Mouse (Mus musculus): Measurements from ENCODE around the gene Diaph2. TPM values are rescaled to one million over a fixed set of nuclear protein-coding genes. Genes with fewer than 3 reads are reported as not detected.
A peak's percentile ranks its signal among the peaks of the same experiment; 100 is the strongest.

The Diaph2 gene
- 10 to 100 TPM; 24.1 to 31.9 (median 26.8) TPM for total RNA-seq (2022)

DNA sequence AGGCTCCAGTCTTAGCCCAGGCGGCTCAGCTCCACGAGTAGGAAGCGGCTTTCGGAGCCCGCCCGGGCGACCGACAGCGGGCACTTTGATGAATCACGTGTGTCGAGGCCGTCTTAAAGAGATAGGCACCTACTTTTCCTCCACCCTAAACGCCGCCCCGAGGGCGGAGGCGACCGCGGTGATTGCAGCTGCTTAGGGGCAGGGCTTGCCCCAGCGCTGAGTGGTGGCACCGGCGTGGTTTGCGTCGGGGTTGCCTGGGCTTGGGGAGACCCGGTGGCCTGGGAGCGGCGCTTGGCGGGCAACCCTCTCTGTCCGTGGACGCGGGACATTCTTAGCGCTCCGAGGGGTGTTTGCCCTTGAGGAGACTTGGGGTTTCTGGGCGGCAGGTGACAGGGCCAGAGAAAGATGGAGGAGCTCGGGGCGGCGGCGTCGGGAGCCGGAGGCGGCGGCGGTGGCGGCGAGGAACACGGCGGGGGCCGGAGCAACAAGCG is at the start of gene Diaph2:
TSS of gene Diaph2 (plus strand) at position 172 of the 491 bp plus-strand sequence.
- DNase-seq (ENCODE audit: low spot score in 2 of 2), result peak; percentile 47 to 66

DNA sequence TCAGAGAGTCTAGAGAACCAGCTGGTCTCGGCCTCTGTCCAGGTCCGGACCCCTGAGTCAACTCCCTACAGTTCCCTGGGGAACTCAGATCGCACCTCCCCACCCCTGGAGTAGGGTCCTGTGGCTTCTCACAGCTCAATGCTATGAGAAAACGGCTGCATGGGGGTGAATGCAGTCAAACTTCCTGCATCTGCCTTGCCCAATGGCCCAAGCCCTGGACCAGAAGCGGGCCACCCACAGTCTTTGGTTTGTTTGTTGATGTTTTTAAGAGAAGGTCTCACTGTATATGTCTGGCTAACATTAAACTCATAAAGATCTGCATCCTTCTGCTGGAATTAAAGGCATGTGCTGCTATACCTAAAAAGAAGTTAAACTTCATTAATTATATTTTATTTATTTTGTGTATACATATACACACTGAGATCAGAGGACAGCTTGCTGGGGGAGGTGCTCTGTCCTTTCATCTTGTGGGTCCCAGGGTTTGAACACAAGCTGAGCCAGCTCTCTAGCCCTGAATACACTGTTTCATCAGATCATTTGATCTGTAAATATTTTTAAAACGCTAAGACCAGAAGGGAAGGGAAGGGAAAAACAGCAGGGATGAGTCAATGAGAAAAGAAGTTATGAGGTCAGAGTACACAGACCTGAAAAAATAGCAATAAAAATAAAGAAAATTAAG is 47.8 kb upstream of the Diaph2 start:
- DNase-seq (ENCODE audit: low spot score in 2 of 2), result no peak

DNA sequence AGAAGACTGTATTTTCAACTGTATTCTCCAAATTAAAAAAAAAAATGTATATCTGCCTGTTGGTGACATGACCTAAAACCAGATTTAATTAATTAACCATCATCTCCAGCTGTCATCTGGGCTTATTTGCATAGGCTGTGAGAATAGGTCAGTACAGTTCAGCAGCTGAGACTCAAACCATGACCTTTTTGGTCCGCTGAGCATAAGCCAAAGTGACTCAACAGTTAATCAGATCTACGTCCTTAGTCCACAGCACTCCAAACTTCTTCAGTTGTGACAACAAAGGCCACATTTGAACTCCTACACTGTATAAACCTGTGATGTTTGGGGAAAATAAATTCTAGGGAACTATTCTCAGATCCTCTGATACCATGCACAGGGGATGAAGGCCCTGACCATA is 39.9 kb upstream of the Diaph2 start:
- no peak for DNase-seq (ENCODE audit: low spot score in 2 of 2)

DNA sequence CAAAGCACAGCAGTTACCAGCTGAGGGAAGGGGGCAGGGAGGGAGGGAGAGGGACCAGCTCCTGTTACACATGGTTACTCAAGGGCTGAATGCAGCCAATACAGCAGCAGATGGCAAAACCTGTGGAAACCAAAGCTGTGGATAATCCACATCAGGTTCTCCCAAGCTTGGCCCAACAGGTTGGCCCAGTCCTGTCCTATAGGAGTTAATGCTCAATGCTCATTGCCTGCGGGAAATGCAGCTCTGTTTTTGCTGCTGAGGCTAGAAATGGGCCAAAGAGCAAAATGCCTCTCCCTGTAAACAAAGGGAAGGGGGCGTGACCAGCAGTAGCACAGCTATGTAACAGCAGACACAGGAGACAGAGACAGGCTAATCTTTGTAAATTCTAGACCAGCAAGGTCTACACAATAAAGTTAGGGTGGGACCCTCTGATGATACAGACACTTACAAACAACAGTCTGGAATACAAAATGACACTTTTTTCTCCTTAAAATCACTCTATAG is 20.8 kb upstream of the Diaph2 start:
- no peak for DNase-seq (ENCODE audit: low spot score in 2 of 2)

DNA sequence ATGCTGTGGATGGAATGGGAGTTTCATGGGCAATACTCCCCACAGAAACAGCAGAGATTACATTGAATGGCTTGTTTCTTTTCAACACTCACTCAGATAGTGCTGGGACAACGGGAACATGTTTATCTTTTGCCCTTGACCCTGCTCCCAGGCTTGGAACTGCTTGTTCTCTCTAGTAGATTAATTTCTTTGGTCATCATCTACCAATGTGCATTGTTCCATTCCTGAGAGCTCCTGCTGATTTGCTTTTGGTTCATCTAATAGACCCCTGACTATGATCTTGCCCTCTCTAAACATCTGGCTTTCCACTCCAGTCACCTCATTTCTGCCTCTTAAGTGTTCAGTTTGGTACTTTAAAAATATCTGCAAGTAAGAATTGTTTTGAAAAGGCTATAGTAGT is 13.0 kb upstream of the Diaph2 start:
- no peak for DNase-seq (ENCODE audit: low spot score in 2 of 2)

DNA sequence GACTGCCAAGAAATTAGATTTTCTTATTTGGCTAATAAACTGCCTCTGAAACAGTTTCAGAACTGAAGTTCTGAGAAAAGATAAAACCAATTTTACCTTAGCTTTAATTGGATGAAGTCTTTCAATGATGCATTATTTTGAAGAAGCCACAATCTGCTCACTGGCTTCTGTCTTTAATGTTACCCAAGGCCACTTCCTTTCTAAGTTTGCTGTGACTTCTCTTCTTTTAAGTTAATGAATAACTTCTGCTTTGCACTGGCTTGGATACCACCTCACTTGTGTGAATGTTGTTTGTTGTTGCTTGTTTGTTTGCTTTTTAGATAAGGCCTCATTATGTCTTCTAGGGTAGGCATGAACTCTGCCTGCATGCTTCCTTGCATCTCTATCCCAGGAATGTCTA is 10.3 kb upstream of the Diaph2 start:
- DNase-seq (ENCODE audit: low spot score in 2 of 2), result no peak

DNA sequence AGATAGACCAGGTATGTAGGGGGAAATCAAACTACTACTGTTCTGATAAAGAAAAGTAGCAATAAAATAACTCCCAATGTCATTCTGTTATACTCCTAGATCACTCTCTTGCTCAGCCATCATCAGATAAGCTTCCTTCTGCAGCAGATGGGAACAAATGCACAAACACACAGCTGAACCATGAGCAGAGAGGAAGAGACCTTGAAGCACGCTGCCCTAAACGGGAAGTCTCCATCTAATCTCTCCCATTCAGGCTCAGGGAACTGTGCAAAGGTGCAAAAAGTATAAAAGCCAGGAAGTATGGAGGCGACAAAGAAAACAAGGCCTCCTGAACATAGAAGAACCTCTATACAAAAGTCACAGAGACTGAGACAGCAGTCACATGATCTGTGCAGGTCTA is 6.6 kb upstream of the Diaph2 start:
- DNase-seq (ENCODE audit: low spot score in 2 of 2), result no peak

DNA sequence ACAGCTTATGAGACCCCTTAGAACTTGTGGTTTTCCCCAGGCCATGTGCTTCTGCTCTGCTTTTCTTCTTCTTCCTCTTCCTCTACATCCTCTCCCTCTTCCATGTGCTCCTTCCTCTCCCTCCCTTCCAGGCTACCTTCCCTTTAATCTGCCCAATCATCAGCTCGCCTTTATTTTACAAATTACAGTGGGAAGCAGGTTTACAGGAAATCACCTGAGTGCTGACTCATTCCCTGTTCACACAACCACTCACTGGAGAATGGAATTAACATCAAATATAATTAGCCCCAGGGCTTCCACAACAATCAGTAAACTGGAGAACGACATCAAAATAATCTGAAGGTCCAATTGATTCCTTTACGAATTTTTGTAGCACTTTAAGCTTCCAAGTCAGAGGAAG is 3.6 kb upstream of the Diaph2 start:
- no peak for DNase-seq (ENCODE audit: low spot score in 2 of 2)

DNA sequence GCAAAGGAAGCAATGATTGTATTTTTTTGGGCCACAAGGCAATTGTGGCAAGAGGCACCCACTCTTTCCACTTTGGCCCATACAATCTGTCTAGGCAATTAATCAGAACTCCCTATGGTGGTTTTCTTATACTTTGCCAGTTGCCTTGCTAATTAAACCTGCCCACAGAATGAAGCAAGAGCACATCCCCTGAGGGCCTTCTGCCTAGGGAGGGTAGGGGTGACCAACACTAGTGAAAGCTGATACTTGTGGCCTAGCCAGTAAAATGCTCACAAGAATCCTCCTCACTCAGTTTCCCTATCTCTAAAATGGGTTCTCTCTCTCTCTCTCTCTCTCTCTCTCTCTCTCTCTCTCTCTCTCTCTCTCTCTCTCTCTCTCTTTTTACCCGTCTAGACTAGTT is 440 bp upstream of the Diaph2 start:
- no peak for DNase-seq (ENCODE audit: low spot score in 2 of 2)

DNA sequence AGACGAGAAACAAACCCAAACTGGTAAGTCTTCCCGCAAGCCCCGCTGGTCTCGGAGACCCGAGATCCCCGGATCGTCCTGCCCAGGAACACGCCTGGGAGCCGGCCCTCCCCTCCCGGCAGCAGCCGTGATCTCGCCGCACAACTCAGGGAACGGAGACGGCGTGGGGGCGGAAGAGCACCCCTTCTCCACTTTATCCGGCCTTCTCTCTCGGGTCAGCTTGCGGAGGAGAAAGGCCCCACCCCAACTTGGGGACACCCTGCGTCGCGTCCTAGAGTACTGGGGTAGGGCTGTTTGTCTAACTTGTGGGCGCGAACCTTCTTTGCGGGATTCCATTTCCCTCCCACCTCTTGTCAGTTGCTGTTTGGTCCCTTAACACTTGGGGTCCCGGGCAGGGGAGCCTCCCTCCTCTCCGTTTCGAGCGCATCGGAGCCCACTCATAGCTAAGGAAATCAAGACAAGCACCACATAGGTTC is 590 bp downstream of the Diaph2 start:
- peak; percentile 9 to 13 for DNase-seq (ENCODE audit: low spot score in 2 of 2)

DNA sequence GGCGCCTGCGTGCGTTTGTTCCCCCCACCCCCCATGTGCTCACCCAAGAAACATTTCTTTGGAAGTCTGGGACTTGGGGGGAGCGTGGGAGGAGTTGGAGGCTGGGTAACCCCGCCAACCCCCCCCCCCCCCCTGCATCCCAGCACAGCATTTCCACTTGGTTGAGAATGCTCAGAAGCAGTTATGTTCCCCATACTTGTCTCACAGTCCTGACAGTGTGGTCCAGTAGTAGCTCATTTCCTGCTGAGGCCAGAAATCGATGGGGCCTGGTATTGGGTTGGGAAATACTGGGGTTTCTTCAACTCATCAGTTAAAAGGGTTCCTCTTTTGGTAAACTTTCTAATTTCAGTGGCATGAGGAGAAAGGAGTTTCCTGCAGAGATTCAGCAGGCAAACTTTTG is 1.1 kb downstream of the Diaph2 start:
- no peak for DNase-seq (ENCODE audit: low spot score in 2 of 2)

DNA sequence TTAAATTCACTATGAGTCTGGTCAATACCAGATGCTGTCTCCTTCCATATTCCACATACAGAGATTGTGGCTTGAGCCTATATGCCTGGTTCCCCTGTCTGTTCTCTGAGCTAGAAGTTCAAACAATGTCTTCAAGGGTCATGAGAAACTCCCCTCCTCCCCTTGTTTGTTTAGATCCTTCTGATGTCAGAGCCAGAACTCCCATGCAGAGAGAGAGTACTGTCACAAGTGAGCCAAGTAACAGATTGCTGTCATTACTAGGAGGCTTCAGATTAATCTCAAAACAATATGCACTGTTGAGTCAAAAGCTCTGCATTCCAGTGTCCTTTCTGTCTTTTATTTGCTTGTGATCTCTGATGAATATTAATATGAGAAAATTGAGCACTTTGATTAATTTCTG is 7.1 kb downstream of the Diaph2 start:
- DNase-seq (ENCODE audit: low spot score in 2 of 2), result no peak

DNA sequence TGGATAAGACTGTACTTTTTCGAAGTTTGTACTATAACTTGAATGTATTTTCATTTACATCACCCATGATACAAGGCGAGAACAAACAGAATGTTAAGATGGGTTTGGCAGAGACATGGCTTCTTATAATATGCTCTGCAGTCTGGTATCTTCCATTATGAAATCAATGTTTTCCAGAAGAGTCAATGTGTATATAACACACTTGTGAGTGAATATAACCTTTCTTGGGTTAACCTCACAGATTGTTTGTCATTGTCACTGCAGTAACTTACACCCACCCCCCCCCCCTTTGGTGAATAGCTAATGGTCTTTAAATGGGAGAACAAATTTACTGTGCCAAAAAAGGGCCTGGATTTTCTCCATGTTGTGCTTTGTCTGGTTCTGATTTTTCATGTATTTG is 13.1 kb downstream of the Diaph2 start:
- DNase-seq (ENCODE audit: low spot score in 2 of 2), result no peak

DNA sequence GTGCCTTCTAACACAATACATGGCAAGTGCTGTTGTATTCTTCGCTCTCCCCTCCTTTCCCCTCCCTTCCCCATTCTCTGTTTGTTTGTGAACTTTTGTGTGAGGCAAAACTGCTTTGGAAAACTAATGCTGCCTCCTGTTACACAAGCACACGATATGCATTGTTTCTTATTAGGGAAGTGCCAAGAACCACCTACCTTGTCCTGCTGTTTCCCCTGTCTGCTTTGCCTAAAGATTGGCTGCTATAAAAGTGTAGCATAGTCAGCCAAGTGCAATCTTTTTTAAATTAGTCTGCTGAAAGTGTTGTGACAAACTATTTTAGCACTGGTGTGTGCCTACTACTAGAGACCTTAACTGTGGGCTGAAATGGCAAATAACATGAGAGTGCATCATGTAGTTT is 15.8 kb downstream of the Diaph2 start:
- DNase-seq (ENCODE audit: low spot score in 2 of 2), result peak in 1 of 2 experiments; percentile 41

DNA sequence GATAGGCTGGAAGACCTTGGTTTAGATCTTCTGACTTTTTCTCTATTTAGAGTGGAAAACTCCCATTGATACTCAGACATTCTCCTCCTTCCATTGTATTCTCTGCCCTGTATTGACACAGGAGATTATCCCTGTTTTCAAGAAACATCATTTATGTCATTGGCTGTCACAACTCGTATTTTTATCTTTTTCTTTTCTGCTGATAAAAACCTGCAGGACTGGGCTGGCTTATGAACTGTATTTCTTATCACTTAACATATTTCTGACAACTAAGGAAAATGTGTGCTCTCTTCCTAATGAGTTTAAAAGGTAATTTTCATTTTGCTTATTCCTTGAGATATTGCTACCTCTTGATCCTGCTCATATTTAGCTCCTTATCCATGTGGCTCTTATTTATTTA is 17.3 kb downstream of the Diaph2 start:
- no peak for DNase-seq (ENCODE audit: low spot score in 2 of 2)

DNA sequence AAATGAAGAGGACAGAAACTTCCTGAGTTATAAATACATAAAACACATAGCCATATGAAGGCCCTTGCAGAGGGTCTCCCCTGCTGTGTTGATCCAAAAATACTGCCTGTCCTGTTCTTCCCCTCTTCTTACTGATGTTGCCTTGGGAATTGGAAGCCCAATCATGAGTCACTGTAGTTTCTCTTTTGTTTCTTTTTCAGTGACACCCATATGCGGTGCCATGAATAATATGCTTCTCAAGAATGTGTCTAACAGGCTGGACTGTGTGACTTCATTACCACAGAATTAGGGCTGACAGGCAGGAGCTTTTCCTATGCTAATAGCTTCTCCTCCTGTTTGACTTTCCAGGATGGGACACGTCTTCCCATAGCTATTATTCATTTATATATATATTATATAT is 21.1 kb downstream of the Diaph2 start:
- DNase-seq (ENCODE audit: low spot score in 2 of 2), result no peak

DNA sequence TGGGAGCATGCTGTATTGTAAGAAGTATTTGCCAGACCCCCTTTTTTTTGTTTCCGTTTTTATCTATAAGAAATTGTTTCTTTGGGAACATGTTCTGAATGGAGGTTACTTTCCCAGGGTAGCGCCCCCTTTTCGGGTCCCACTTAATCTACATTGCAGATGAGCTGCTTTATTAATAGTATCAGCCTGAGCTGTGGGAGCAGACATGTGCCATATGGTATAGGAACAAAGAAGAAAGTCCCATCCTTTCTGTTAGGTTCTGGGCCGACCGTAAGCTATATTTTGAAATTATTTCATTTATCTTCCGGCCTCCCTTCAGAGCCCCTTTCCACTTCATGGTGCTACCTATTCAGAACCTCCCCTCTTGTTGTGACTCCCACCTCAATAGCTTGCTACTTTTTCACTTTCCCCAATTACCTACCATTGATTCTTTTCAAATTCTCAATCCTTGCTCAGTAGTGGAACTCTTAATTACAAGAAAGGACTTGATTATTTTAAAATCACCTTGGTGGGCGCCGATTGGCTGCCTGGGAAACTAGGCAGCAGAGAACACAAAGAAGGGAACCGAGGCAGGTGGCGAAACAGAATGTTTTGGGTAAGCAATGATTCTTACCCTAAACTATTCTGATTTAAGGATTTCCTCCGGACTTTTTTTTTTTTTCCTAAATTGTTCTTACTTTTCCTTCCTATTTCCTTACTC is 24.2 kb downstream of the Diaph2 start:
- DNase-seq (ENCODE audit: low spot score in 2 of 2), result no peak

DNA sequence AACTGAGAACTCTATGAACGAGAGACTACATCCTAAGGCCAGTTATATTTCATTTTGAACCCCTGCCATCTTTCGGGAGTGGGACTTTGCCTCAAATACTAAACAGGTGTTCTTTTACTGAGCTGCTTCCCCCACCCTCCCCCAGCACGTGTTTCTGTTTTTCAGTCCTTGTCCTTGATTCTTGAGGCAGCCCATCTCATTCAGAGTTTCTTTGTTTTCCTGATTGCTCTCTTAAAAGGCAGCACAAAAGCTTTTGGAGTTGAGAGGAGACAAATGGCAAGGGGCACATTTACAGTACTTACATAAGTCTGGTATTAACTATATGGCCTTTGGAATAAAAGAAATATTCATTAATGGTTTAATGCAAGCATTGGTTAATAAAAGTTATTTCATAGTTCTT is 24.9 kb downstream of the Diaph2 start:
- no peak for DNase-seq (ENCODE audit: low spot score in 2 of 2)

DNA sequence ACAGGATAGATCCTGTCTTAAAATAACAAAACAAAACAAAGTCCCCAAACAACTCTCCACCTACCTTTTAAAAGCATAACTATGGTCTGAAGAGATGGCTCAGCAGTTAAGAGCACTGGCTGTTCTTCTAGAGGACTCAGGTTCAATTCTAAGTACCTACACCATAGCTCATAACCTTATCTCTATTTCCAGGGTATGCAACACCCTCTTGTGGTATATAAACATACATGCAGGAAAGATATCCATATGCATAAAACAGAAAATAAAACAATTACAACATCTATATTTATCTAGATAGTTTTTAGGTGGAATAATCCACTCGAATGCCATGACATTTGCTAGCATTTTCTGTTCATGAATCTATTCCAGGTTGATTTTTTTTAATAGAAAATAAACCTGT is 27.2 kb downstream of the Diaph2 start:
- no peak for DNase-seq (ENCODE audit: low spot score in 2 of 2)

DNA sequence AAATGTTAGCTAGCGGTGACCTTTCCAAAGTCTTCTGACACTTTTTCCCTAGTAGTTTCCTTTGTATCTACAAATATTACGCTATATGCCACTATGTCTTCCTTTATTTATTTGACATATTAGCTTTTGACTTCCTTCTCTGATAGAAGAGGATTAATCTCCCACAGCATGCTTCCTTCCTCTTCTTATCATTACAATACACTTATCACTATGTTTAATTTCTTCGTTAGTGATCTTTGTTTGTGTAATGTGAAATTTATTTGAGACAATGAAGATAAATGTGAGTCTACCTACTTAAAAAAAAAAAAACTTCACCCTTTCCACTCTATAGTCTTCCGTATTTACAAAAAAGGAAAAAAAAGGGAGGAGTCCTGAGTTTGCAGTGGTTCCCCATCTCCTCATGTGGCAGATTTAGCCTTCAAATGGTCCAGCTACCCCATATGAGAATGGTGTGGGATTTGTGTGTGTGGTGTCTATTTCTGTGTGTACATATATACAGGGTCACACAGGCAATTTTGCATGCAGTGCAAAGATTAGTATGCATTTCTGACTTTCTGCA is 27.9 kb downstream of the Diaph2 start:
- DNase-seq (ENCODE audit: low spot score in 2 of 2), result no peak

DNA sequence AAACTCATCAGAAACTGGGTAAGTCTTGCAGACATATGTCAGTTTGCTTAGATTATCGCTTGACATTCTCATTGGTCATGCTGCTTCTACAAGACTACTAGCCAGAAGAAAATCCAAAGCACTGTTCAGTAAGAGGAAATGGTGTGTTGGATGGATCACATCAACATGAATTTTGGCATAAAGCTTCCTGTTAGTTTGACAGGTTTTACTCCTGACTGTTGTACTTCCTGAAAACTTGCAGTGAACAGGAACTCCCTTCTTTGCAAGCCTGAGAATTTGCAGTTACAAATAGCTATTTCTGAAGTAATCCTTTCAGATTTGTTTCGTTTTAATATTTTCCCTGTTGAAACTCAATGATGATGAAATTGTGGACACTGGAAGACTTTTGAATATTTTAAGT is 32.3 kb downstream of the Diaph2 start:
- no peak for DNase-seq (ENCODE audit: low spot score in 2 of 2)

DNA sequence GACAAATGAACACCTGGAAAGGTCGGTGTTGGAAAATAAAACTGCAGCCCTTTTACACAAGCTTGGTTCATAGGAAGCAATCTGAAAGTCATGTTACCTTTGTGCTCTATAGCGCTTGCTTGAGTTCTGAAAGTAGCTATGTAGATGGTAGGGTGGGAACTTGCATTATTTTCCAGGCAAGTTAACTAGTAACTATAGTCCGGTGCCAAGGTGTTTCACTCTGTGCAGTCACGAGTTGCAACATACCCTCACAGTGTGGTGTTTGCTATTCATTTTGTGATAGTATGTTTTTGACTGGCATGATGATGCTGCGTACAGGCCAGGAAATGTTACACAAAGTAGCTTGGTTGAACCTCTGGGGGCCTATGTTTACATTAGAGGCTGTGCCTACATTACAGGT is 34.5 kb downstream of the Diaph2 start:
- no peak for DNase-seq (ENCODE audit: low spot score in 2 of 2)
